Mouse (Mus musculus): ENCODE data around the gene Grin3a. TPM values are rescaled to one million over a fixed set of nuclear protein-coding genes. Genes with fewer than 3 reads are reported as not detected.
"Not testable (repeated sequence)": the region's sequence is repeated elsewhere in the genome, so short reads cannot be mapped to it uniquely, and the experiment has no call there.

Grin3a gene
- total RNA-seq, 2 experiments from 2014 or later, result 29.6 to 30.8 TPM

DNA sequence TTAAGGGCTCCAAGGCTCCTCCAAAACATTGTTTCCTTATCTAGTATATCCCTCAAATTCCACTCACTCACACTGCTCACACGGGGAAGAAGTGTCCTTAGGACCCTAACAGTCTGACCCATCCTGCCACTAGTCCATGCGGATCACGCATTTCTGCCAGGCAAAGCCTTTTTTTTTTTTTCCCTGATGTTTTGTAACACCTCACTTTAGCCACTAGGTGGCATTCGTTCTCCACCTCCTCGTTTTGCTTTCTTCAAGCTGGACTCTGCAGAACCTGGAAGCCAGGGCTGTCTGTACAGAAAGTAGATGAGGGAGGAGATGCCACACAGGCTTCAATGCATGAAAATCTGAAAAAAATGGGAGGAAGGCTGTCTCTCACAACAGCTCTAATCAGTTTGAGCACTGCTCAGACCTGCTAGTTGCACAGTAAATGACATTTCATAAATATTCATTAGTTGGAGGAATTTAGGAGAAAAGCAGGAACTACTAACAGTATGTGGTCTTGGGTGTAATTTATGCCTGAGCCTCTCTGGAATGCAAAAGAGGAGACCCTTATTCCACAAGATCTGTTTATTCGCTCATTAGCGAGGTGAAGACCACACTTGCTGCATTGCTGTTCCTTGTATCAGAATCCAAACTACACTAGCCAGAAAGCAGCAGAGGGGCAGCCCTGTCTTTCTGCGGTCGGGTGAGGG, 156.8 kb downstream of the Grin3a start:
- intact Hi-C loops (cut with DNase I), result loop anchor here (2.0 to 5.0 kb wide), 3 partner anchors 159 to 989 kb away; partner anchors contain the start of gene Grin3a
- peak; percentile 36 to 43 for DNase-seq (ENCODE audit: low spot score in 2 of 2)

DNA sequence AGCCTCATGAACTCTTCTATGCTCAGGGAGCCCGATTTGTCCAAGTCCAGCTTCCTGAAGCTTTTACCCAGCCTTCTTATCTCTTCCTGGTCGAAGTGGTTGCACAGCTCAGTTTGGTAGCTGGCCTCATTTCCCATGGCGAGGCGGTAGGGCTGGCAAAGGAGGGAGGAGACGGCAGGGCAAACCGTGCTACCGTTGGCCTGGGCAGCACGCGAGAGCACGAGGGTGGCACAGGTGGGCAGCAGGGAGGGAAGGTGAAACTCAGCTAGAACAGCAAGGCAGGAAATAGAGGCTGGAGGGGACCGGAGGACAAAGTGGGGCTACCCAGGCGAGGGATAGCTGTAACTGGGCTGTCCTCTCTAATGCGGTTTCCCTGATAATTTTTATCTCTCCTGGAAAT, 163.7 kb downstream of the Grin3a start, which contains the start of gene Ppp3r2:
Gene Ppp3r2 (minus strand): TSS at position 213 of the 400 bp plus-strand sequence.
- no peak for DNase-seq (ENCODE audit: low spot score in 2 of 2)
- intact Hi-C loops (cut with DNase I), result no loop called here

GRCm38 (mm10) chr4:49680171-49680875, 165.2 kb downstream of the Grin3a start:
- no peak for DNase-seq (ENCODE audit: low spot score in 2 of 2)
- intact Hi-C loops (cut with DNase I), result no loop called here

- DNase-seq (ENCODE audit: low spot score in 2 of 2), result no peak
- intact Hi-C loops (cut with DNase I), result no loop called here
These were observed 168.8 kb downstream of the Grin3a start for GRCm38 (mm10) chr4:49676790-49677189.

DNA sequence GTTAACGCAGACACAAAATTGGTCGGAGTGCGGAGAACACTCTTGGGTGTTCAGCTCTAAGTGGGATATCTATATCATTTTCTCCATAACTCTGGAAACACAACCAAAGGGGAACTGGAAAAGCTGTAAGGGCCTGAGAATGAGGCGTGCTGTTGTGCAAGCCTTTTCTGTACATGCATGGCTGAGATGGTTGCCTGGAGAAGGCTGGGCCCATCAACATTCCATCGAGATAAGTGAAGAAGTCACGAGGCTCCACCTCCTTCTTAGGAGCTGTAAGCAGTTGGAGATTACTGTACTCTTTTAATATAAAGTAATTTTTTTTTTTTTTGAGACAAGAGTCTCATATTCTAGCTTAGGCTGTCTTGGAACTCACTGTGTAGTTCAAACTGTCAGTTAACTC, 169.5 kb downstream of the Grin3a start:
- intact Hi-C loops (cut with DNase I), result no loop called here
- DNase-seq (ENCODE audit: low spot score in 2 of 2), result no peak

GRCm38 (mm10) chr4:49664850-49665249, 180.7 kb downstream of the Grin3a start:
- peak in 1 of 2 experiments; percentile 21 for DNase-seq (ENCODE audit: low spot score in 2 of 2)
- intact Hi-C loops (cut with DNase I), result no loop called here

- intact Hi-C loops (cut with DNase I), result no loop called here
- no peak for DNase-seq (ENCODE audit: low spot score in 2 of 2)
These were observed 183.3 kb downstream of the Grin3a start for GRCm38 (mm10) chr4:49662231-49662630.

- intact Hi-C loops (cut with DNase I), result no loop called here
- DNase-seq (ENCODE audit: low spot score in 2 of 2), result no peak
These were observed 183.9 kb downstream of the Grin3a start for GRCm38 (mm10) chr4:49661664-49662063.

- no peak for DNase-seq (ENCODE audit: low spot score in 2 of 2)
- intact Hi-C loops (cut with DNase I), result no loop called here
These were observed 186.1 kb downstream of the Grin3a start for GRCm38 (mm10) chr4:49659421-49659820.

DNA sequence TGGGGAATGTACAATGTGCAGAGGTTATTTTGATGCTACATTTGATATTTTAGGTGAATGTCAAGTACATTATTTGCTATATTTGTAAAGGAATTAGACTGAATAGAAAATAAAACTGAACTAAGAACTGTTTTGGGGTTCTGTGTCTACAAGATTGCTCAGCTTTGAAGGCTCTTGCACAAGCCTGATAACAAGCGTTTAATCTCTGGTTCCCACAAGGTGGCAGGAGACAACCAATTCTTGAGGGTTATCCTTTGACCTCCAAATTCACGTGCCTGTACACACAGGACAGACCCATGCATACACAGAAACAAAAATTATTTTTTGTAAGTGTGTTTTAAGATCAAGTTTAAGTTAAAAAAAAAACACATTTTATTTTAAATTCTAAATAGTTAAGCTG, 205.6 kb downstream of the Grin3a start:
- no peak for DNase-seq (ENCODE audit: low spot score in 2 of 2)
- intact Hi-C loops (cut with DNase I), result no loop called here

- no peak for DNase-seq (ENCODE audit: low spot score in 2 of 2)
- intact Hi-C loops (cut with DNase I), result no loop called here
These were observed 207.7 kb downstream of the Grin3a start for GRCm38 (mm10) chr4:49637821-49638220.

GRCm38 (mm10) chr4:49632139-49632481, 213.4 kb downstream of the Grin3a start:
- DNase-seq (ENCODE audit: low spot score in 2 of 2), result no peak
- intact Hi-C loops (cut with DNase I), result no loop called here

DNA sequence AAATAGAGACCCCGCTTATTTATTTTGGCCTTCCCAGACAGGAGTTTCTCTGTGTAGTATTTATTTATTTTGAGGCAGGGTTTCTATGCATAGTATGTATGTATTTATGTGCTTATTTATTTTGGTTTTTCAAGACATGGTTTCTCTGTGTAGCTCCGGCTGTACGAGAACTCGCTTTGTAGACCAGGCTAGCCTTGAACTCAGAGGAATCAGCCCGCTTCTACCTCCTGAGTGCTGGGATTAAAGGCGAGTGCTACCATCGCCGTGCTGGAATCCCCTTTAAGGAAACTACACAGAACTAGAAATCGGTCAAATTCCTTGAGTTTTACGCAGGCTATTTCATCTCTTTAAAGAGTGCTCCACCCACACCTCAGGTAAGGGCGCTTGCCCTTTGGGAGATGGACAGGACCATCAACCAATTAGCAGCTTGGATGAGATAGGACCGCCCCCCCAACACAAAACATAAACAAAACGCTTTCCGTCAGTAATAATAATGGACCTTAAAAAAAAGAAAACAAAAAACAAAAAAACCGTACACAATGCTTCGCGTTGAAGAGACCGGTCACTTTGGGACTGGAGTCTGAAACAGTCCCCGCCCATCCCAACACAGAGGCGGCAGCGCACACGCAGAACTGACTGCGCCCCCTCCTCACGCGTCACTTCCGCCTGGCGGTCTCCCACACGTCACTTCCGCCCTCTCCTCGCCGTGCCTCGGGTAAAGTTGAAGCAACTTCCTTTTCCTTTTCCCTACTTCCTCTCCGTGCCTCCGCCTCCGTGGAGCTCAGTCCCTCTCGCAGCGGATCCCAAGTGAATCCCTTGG, 214.0 kb downstream of the Grin3a start, which contains the start of gene Rnf20:
Gene Rnf20 (plus strand): TSS at position 688 of the 820 bp plus-strand sequence.
- peak; percentile 94 to 97 for DNase-seq (ENCODE audit: low spot score in 2 of 2)
- intact Hi-C loops (cut with DNase I), result loop anchor here (2.0 kb wide), 1 partner anchor 111 kb away; the partner anchor contains the start of genes Mrpl50 and Zfp189

- no peak for DNase-seq (ENCODE audit: low spot score in 2 of 2)
- intact Hi-C loops (cut with DNase I), result loop anchor here (10.0 kb wide), 1 partner anchor 934 kb away; no protein-coding TSS in a partner anchor
These were observed 216.6 kb downstream of the Grin3a start for GRCm38 (mm10) chr4:49628941-49629340.

DNA sequence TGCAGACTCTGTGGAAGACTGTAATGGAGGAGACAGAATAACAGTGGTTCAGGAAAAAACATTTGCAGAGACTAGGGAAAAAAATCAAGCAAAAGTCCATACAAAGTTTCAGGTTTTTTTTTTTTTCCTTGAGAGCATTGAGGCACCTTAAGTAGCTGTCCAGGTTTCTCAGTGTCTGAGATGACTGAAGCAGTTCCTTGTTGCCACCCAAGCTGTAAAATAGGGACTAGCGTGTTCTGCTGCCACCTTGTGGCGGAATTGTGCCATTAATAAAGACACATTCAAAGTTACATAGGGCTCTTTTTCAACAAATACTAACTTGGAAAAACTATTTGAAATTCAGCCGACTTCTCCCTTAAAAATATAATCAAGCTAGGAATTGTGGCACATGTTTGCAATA, 218.6 kb downstream of the Grin3a start:
- intact Hi-C loops (cut with DNase I), result loop anchor here (1.0 to 10.0 kb wide), 2 partner anchors 59 to 932 kb away; no protein-coding TSS in a partner anchor
- peak; percentile 69 to 76 for DNase-seq (ENCODE audit: low spot score in 2 of 2)

DNA sequence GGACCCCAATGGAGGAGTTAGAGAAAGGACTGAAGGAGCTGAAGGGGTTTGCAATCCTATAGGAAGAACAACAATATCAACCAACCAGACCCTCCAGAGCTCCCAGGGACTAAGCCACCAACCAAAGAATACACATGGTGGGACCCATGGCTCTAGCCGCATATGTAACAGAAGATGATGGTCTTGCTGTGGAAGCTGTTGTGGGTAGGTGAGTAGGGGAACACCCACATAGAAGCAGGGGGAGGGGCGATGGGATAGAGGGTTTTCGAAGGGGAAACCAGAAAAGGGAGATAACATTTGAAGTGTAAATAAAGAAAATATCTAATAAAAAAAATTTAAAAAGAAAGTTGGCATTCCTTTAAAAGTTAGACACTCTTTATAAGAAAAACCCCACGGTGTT, 220.6 kb downstream of the Grin3a start:
- intact Hi-C loops (cut with DNase I), result loop anchor here (10.0 kb wide), 1 partner anchor 930 kb away; no protein-coding TSS in a partner anchor
- not testable (repeated sequence) for DNase-seq (ENCODE audit: low spot score in 2 of 2)

DNA sequence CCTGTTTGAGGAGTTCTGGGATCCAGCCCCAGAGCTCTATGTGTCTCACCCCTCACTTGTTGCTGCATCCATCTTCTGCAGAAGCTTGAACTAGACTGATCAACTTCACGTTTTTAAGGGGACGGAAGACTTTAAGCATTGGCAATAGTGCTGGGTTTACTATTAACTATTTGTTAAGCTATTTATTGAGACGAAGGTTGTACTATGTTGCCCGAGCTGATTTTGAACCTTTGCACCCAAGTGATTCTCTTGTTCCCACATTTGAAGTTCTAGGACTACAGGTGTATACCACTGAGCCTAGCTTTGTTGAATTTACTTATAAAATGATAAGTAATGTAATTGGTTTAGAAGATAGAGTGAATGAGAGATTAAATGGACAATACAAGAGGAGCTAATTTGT, 221.6 kb downstream of the Grin3a start:
- no peak for DNase-seq (ENCODE audit: low spot score in 2 of 2)
- intact Hi-C loops (cut with DNase I), result loop anchor here (10.0 kb wide), 1 partner anchor 929 kb away; no protein-coding TSS in a partner anchor

GRCm38 (mm10) chr4:49622272-49622671, 223.3 kb downstream of the Grin3a start:
- intact Hi-C loops (cut with DNase I), result loop anchor here (10.0 kb wide), 1 partner anchor 927 kb away; no protein-coding TSS in a partner anchor
- no peak for DNase-seq (ENCODE audit: low spot score in 2 of 2)

- DNase-seq (ENCODE audit: low spot score in 2 of 2), result not testable (repeated sequence)
- intact Hi-C loops (cut with DNase I), result loop anchor here (10.0 kb wide), 1 partner anchor 925 kb away; no protein-coding TSS in a partner anchor
These were observed 225.7 kb downstream of the Grin3a start for GRCm38 (mm10) chr4:49619861-49620260.

- DNase-seq (ENCODE audit: low spot score in 2 of 2), result no peak
- intact Hi-C loops (cut with DNase I), result no loop called here
These were observed 228.6 kb downstream of the Grin3a start for GRCm38 (mm10) chr4:49616924-49617323.
